Comparison of ENCODE assay signal across 20 mouse cellular contexts in genomic region chr1:64253996-64254395, GRCm38 (mm10).
DNase-seq lines count a peak whose midpoint lies in the region; ATAC-seq and TF ChIP-seq lines count a peak whose summit lies in the region.
"Had no signal": no experiment of that assay in that cellular context is flagged by ENCODE, and none has a peak within 500 bp of the region (broad histone marks: within the 10 kb centered on the region; RNA-seq: fewer than 3 reads in every experiment).

No protein-coding gene starts in this region.

- H3K9me3 ChIP-seq in forebrain, embryonic 14.5 days (replicated peaks; ENCODE audit: control insufficient read depth, low read length), result no peaks in the 10 kb centered on the region
- no peaks in the 10 kb centered on the region for H3K9me3 ChIP-seq in forebrain, embryonic 15.5 days
- H3K9me3 ChIP-seq: embryonic facial prominence, embryonic 15.5 days; heart, embryonic 15.5 days had no signal

- no peak for TF ChIP-seq CTCF in layer of hippocampus, adult 2 months (conservative IDR thresholded peaks at IDR 0.05)
- no peak for TF ChIP-seq CTCF in brain, embryonic 14.5 days (IDR thresholded peaks at IDR 0.05; ENCODE audit: borderline replicate concordance, extremely low read depth, insufficient read depth, insufficient read length)

- DNase-seq in forebrain, embryonic 14.5 days (ENCODE audit: low spot score), result peak; percentile 57
- DNase-seq in layer of hippocampus, adult 2 months (ENCODE audit: low spot score in 2 of 2), result no peak
- DNase-seq in layer of hippocampus, postnatal 36 days, result no peak
- DNase-seq in Muller cell, postnatal 12 days (ENCODE audit: inconsistent ontology term), result peak; percentile 84
- peak; percentile 80 for DNase-seq in brain, embryonic 14.5 days (ENCODE audit: low read depth)
- DNase-seq: adrenal gland, adult 8-10 months; adrenal gland, postnatal 36 days; cerebellum, adult 11 months; cerebellum, adult 8-10 months; gastrocnemius, postnatal 10 days; heart, adult 2 months; heart, postnatal 14 days; kidney, adult 2 months had no signal

- no peak overlapping the region for H3K4me3 ChIP-seq in forebrain, embryonic 14.5 days (ENCODE audit: low read depth, low read length)
- H3K4me3 ChIP-seq in forebrain, embryonic 15.5 days, result no peak overlapping the region
- H3K4me3 ChIP-seq in layer of hippocampus, adult 2 months, result no peak overlapping the region; the same call in 1 of the 2 replicates
- H3K4me3 ChIP-seq: embryonic facial prominence, embryonic 15.5 days; erythroblast, embryonic 14.5 days; heart, adult 2 months; heart, embryonic 15.5 days had no signal

- H3K27me3 ChIP-seq in forebrain, embryonic 14.5 days (replicated peaks; ENCODE audit: control insufficient read depth, insufficient read depth, low read length), result no peaks in the 10 kb centered on the region
- H3K27me3 ChIP-seq in forebrain, embryonic 15.5 days, result no peaks in the 10 kb centered on the region
- H3K27me3 ChIP-seq: embryonic facial prominence, embryonic 15.5 days; heart, embryonic 15.5 days had no signal

- H3K36me3 ChIP-seq in forebrain, embryonic 14.5 days (ENCODE audit: control insufficient read depth, insufficient read depth, low read length), result no peaks in the 10 kb centered on the region
- H3K36me3 ChIP-seq in forebrain, embryonic 15.5 days, result no peaks in the 10 kb centered on the region
- H3K36me3 ChIP-seq: embryonic facial prominence, embryonic 15.5 days; heart, embryonic 15.5 days had no signal

- ATAC-seq in forebrain, embryonic 14.5 days, result no peak
- no peak for ATAC-seq in forebrain, embryonic 15.5 days (replicated peaks)
- ATAC-seq in megakaryocyte, adult 5-6 weeks (ENCODE audit: poor library complexity, severe bottlenecking), result no peak
- ATAC-seq: hindbrain, embryonic 16.5 days had no signal

- H3K4me2 ChIP-seq in forebrain, embryonic 14.5 days (ENCODE audit: low read length), result no peak overlapping the region
- H3K4me2 ChIP-seq in forebrain, embryonic 15.5 days (replicated peaks), result no peak overlapping the region
- H3K4me2 ChIP-seq: embryonic facial prominence, embryonic 15.5 days; heart, embryonic 11.5 days; heart, embryonic 15.5 days had no signal

- no peak overlapping the region for H3K9ac ChIP-seq in forebrain, embryonic 14.5 days (ENCODE audit: low read length)
- H3K9ac ChIP-seq in forebrain, embryonic 15.5 days (replicated peaks), result no peak overlapping the region
- H3K9ac ChIP-seq: embryonic facial prominence, embryonic 15.5 days; heart, embryonic 15.5 days had no signal

- peaks cover 13% of the 10 kb centered on the region; the same call in 1 of the 2 replicates for H3K4me1 ChIP-seq in forebrain, embryonic 14.5 days (ENCODE audit: control insufficient read depth, insufficient read depth, low read length)
- H3K4me1 ChIP-seq in forebrain, embryonic 15.5 days, result peaks cover 18% of the 10 kb centered on the region
- H3K4me1 ChIP-seq: embryonic facial prominence, embryonic 15.5 days; heart, embryonic 15.5 days had no signal

- 6% methylated on average over 8 of the region's 8 CpGs for WGBS in forebrain, embryonic 14.5 days
- WGBS in forebrain, embryonic 15.5 days, result 13% methylated on average over 8 of the region's 8 CpGs

- no peak overlapping the region for H3K27ac ChIP-seq in forebrain, embryonic 14.5 days (ENCODE audit: low read depth, low read length)
- H3K27ac ChIP-seq in forebrain, embryonic 15.5 days (replicated peaks), result no peak overlapping the region
- peak overlapping the region; percentile 23; the same call in 1 of the 2 replicates for H3K27ac ChIP-seq in layer of hippocampus, adult 2 months
- H3K27ac ChIP-seq: embryonic facial prominence, embryonic 15.5 days; heart, adult 2 months; heart, embryonic 15.5 days had no signal

- TF ChIP-seq POLR2A in brain, embryonic 14.5 days (IDR thresholded peaks at IDR 0.05; ENCODE audit: borderline replicate concordance, extremely low read depth, insufficient read depth, insufficient read length, poor library complexity, severe bottlenecking), result no peak

Comparison
In these comparisons a context has a peak if more than half of its experiments do, and no peak if none do; other contexts are left out.
1. DNase-seq: peak in forebrain, embryonic 14.5 days (single experiment), Muller cell, postnatal 12 days (single experiment) and brain, embryonic 14.5 days (single experiment); none in layer of hippocampus, adult 2 months (0 of 2) and layer of hippocampus, postnatal 36 days (0 of 2).